Mouse (Mus musculus): Measurements from ENCODE around the gene Prl7d1.
"Not testable (repeated sequence)": the region's sequence is repeated elsewhere in the genome, so short reads cannot be mapped to it uniquely, and the experiment has no call there.

Gene Prl7d1

GRCm38 (mm10) chr13:27716636-27717035, at the start of gene Prl7d1:
TSS of gene Prl7d1 (minus strand) at chr13:27716736.
- H3K36me3 ChIP-seq (ENCODE audit: control insufficient read depth, insufficient read depth, low read length, poor library complexity, severe bottlenecking) = no peaks in the 10 kb centered on the region
- H3K27me3 ChIP-seq (ENCODE audit: control insufficient read depth, insufficient read depth, low read length, poor library complexity, severe bottlenecking) = no peaks in the 10 kb centered on the region
- no peak for DNase-seq (ENCODE audit: low read depth, low spot score)

DNA sequence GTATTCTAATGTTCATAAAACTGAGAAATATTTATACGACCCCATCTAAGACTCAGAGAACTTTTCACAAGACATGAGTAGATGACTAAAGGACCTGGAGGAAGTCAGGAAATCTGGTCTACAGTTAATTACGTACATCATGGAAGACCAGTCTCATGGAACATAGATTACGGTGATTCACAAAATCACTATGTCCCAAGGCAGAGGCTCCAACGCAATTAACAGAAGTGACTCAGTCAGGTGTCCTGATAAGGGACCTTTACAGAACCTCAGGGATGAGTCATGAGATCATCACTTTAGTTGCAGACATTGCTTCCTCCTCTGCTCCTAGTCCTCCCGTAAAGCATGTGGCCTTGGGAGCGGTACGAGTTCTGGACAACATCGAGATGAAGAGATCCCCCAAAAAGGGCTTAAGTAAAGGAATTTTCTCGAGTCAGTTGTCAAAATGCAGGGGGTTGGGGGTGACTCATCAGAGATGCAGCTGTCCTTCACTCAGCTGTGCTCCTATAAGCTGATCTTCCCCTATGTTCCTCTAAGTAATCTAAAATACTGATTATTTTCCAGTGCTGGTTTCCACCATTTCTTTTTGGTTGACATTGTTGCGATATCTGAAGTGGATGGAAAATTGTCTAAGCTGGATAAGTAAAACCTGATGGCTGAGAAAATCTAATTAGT, 18.1 kb upstream of the Prl7d1 start:
- H3K27me3 ChIP-seq (ENCODE audit: control insufficient read depth, insufficient read depth, low read length, poor library complexity, severe bottlenecking) = no peaks in the 10 kb centered on the region
- no peak for DNase-seq (ENCODE audit: low read depth, low spot score)
- no peaks in the 10 kb centered on the region for H3K36me3 ChIP-seq (ENCODE audit: control insufficient read depth, insufficient read depth, low read length, poor library complexity, severe bottlenecking)

- not testable (repeated sequence) for DNase-seq (ENCODE audit: low read depth, low spot score); H3K36me3 ChIP-seq (ENCODE audit: control insufficient read depth, insufficient read depth, low read length, poor library complexity, severe bottlenecking); H3K27me3 ChIP-seq (ENCODE audit: control insufficient read depth, insufficient read depth, low read length, poor library complexity, severe bottlenecking)
Measured at GRCm38 (mm10) chr13:27730286-27730959, 13.9 kb upstream of the Prl7d1 start.

DNA sequence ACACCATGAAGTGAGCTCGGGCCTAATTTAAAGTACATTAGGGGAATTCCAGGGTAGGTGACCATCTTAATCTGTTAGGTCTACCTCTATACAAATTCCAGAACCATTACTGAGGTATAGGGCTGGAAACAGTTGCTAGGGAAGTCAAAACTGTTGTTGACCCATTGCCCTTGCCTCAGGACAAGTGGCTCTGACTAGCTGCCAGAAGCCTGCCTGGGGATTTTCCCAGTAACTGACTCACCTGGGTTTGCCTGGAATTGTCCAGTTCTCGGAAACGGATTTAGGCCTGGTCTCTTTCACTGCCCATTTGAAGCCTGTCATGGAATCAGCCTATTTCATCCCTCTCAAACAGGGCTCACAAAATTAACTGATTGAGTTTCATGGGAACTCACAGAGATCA, 8.5 kb upstream of the Prl7d1 start:
- H3K36me3 ChIP-seq (ENCODE audit: control insufficient read depth, insufficient read depth, low read length, poor library complexity, severe bottlenecking); DNase-seq (ENCODE audit: low read depth, low spot score): not testable (repeated sequence)

DNA sequence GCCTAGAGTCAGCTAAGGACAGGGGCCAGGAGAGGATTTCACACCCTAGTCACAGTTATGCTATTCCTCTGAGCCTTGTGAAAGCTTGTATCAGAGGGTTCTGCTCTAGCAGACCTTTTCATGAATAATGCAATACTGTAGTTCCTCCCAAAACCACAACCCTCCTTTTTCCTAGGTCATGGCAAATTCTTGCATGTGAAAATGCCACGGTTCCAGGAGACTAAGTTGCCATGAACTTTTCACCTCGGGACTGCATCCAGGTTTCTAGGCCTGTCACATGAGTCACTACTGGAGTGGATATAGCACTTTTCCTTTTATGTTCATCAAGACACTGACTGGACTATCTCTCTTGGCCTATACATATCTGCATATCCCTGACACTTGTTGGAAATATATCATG, 10.0 kb downstream of the Prl7d1 start:
- DNase-seq (ENCODE audit: low read depth, low spot score) = no peak
- Histone ChIP-seq H3K36me3 (ENCODE audit: control insufficient read depth, insufficient read depth, low read length, poor library complexity, severe bottlenecking) (no peaks in the 10 kb centered on the region), H3K27me3 (ENCODE audit: control insufficient read depth, insufficient read depth, low read length, poor library complexity, severe bottlenecking) (no peaks in the 10 kb centered on the region)

More for the DNA sequence above, 8.5 kb upstream of the Prl7d1 start:
- not testable (repeated sequence) for H3K27me3 ChIP-seq (ENCODE audit: control insufficient read depth, insufficient read depth, low read length, poor library complexity, severe bottlenecking)

GRCm38 (mm10) chr13:27667936-27668335, 48.6 kb downstream of the Prl7d1 start, which contains the start of gene Prl7a2:
TSS of gene Prl7a2 (minus strand) at chr13:27668036.
- no peaks in the 10 kb centered on the region for H3K27me3 ChIP-seq (ENCODE audit: control insufficient read depth, insufficient read depth, low read length, poor library complexity, severe bottlenecking)
- H3K36me3 ChIP-seq (ENCODE audit: control insufficient read depth, insufficient read depth, low read length, poor library complexity, severe bottlenecking) = no peaks in the 10 kb centered on the region
- no peak for DNase-seq (ENCODE audit: low read depth, low spot score)

- DNase-seq (ENCODE audit: low read depth, low spot score) = no peak
- no peaks in the 10 kb centered on the region for H3K27me3 ChIP-seq (ENCODE audit: control insufficient read depth, insufficient read depth, low read length, poor library complexity, severe bottlenecking)
- H3K36me3 ChIP-seq (ENCODE audit: control insufficient read depth, insufficient read depth, low read length, poor library complexity, severe bottlenecking) = no peaks in the 10 kb centered on the region
Measured at GRCm38 (mm10) chr13:27660747-27661146, 55.8 kb downstream of the Prl7d1 start.

All from splenic B cell, adult 2 months (primary cell).